Mouse (Mus musculus): ENCODE measurements around the gene Spen. TPM values are rescaled to one million over a fixed set of nuclear protein-coding genes. Genes with fewer than 3 reads are reported as not detected.

The Spen gene
- total RNA-seq, 2 experiments from 2014 or later, result 28.4 to 29.0 TPM

- no peak for ATAC-seq (replicated peaks; ENCODE audit: poor library complexity)
Measured at GRCm38 (mm10) chr4:141426796-141427745, 111.3 kb downstream of the Spen start.

DNA sequence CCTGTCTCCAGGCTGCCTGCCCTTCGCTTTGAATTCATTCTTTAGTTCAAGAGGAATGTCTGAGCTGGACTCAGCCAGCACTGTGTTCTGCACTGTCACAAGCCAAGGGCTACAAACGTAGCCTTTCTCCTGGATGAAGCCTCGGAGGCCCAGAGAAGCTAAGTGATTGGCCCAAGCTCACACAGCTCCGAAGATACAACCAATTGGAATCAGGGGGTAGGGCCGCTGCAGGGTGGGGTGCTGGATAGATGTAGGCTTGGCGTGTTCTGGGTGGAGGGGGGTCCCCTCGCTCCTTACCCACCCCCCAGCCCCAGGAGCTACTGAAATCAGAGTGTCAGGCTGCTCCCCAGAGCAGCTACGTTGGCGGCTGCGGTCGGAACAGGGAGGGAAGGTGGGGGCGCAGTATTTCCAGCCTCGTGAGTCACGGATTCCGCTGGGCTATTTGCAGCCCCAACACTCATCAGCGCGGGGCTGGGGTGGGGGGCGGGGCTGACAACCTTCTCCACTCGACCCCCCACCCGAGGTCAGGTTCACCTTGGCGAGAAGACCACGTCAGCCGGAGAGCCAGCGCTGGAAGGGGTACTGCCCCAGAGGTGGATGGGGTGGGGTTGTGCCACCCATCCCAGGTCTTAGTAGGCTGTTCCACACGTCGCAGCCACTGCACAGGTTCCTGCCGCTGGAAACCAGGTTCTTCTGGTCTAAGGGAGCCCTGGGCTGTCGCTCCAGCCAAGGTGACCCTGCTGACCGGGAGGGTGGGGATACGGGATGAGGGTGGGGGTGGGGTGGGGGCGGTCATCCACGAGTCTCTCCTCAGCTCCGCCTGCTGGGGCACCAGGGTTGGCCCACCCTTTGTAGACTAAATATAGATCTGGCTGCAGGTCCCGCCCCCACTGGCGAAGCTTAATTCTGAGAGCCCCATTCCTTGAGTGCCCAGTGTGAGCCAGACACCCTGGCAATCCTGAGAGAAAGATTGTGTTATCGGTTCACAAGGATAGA is 112.6 kb downstream of the Spen start:
- peak; percentile 64 for ATAC-seq (replicated peaks; ENCODE audit: poor library complexity)

GRCm38 (mm10) chr4:141423691-141424431 is 114.5 kb downstream of the Spen start:
- no peak for ATAC-seq (replicated peaks; ENCODE audit: poor library complexity)

DNA sequence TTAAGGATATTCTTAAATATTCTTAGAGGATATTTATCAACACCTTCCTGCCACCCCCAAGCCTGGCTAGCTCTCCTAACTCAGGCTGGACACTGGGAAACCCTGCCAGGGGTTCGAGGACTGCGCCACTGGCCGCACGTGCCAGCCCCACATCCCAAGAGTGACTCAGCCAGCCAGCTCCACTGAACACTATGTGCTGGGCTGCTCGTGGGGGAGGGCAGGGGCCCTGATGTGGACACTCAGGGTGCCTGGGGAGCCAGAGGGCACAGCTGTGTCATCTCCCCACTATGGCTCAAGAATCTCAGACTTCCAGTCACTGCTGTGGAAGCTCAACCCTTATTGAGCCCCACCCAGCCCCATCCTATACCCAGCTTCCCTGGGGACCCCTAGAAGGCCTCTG is 115.1 kb downstream of the Spen start:
- no peak for ATAC-seq (replicated peaks; ENCODE audit: poor library complexity)

DNA sequence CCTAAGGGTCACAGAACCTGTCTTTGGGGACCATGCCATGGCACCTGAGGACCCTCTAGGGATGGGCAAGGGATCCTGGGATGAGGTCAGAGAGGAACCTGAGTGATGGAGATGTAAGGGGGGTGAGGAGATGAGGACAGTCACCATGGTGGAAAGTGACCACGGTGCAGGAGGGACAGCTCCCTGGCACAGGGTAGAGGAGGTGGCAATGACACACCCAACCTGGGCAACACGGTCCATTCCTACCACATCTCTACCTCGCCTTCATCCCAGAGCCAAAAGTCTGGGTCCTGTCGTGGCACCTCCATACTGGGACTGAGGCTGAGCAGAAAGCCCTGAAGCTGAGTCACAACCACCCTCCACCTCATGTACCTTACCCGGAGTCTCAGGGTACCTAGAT is 115.6 kb downstream of the Spen start:
- no peak for ATAC-seq (replicated peaks; ENCODE audit: poor library complexity)

- no peak for ATAC-seq (replicated peaks; ENCODE audit: poor library complexity)
Measured at GRCm38 (mm10) chr4:141421423-141421822, 117.0 kb downstream of the Spen start.

- ATAC-seq (replicated peaks; ENCODE audit: poor library complexity), result no peak
Measured at GRCm38 (mm10) chr4:141420886-141421285, 117.5 kb downstream of the Spen start.

- no peak for ATAC-seq (replicated peaks; ENCODE audit: poor library complexity)
Measured at GRCm38 (mm10) chr4:141420192-141420829, 118.1 kb downstream of the Spen start, which contains the start of gene Hspb7. Gene Hspb7, plus strand, starts transcription at chr4:141420779.

- peak; percentile 97 for ATAC-seq (replicated peaks; ENCODE audit: poor library complexity)
Measured at GRCm38 (mm10) chr4:141419398-141420191, 118.8 kb downstream of the Spen start.

Other genes with a start within 250 kb of the Spen start
- gene Epha2, start 237.4 kb downstream of the Spen start, total RNA-seq (2015), result 0.46 and 0.49 TPM in 2 replicates
- gene Epha2, start 237.4 kb downstream of the Spen start, total RNA-seq (2017), result 0.14 and 0.50 TPM in 2 replicates
- not detected in 2 replicates for gene Fam131c, start 170.4 kb downstream of the Spen start, total RNA-seq (2015)
- gene Fam131c, start 170.4 kb downstream of the Spen start, total RNA-seq (2017), result not detected in 2 replicates
- gene Clcnka, start 139.9 kb downstream of the Spen start, total RNA-seq (2015), result not detected in 2 replicates
- gene Clcnka, start 139.9 kb downstream of the Spen start, total RNA-seq (2017), result not detected in 2 replicates
- not detected in 2 replicates for gene Clcnkb, start 122.6 kb downstream of the Spen start, total RNA-seq (2015)
- gene Clcnkb, start 122.6 kb downstream of the Spen start, total RNA-seq (2017), result not detected in 2 replicates
- gene Hspb7, start 117.8 kb downstream of the Spen start, total RNA-seq (2015), result not detected in 2 replicates
- gene Hspb7, start 117.8 kb downstream of the Spen start, total RNA-seq (2017), result not detected in 2 replicates
- not detected in 2 replicates for gene Srarp, start 102.5 kb downstream of the Spen start, total RNA-seq (2015)
- not detected in 2 replicates for gene Srarp, start 102.5 kb downstream of the Spen start, total RNA-seq (2017)
- 12.0 and 14.0 TPM in 2 replicates for gene Zbtb17, start 93.9 kb downstream of the Spen start, total RNA-seq (2015)
- gene Zbtb17, start 93.9 kb downstream of the Spen start, total RNA-seq (2017), result 15.2 and 21.3 TPM in 2 replicates
- not detected in 2 replicates for gene Fblim1, start 67.5 kb upstream of the Spen start, total RNA-seq (2015)
- 0.07 TPM in 1 of 2 replicates, not detected in the other for gene Fblim1, start 67.5 kb upstream of the Spen start, total RNA-seq (2017)
- 0.10 and 0.76 TPM in 2 replicates for gene Tmem82, start 80.0 kb upstream of the Spen start, total RNA-seq (2015)
- gene Tmem82, start 80.0 kb upstream of the Spen start, total RNA-seq (2017), result 0.46 and 1.6 TPM in 2 replicates
- gene Slc25a34, start 85.2 kb upstream of the Spen start, total RNA-seq (2015), result not detected in 2 replicates
- not detected in 2 replicates for gene Slc25a34, start 85.2 kb upstream of the Spen start, total RNA-seq (2017)
- 7.2 and 12.8 TPM in 2 replicates for gene Plekhm2, start 126.3 kb upstream of the Spen start, total RNA-seq (2015)
- gene Plekhm2, start 126.3 kb upstream of the Spen start, total RNA-seq (2017), result 9.8 and 11.0 TPM in 2 replicates
- 20.0 and 22.7 TPM in 2 replicates for gene Rsc1a1, start 147.0 kb upstream of the Spen start, total RNA-seq (2015)
- 6.6 and 7.6 TPM in 2 replicates for gene Rsc1a1, start 147.0 kb upstream of the Spen start, total RNA-seq (2017)
- gene Ddi2, start 184.8 kb upstream of the Spen start, total RNA-seq (2015), result 15.0 and 18.7 TPM in 2 replicates
- 23.7 and 29.4 TPM in 2 replicates for gene Ddi2, start 184.8 kb upstream of the Spen start, total RNA-seq (2017)
- not detected in 2 replicates for gene Agmat, start 208.1 kb upstream of the Spen start, total RNA-seq (2015)
- not detected in 2 replicates for gene Agmat, start 208.1 kb upstream of the Spen start, total RNA-seq (2017)

All from megakaryocyte progenitor cell, adult 5-6 weeks (primary cell).